ENCODE assay signal across 8 mouse cellular contexts in genomic region chr8:109693146-109693900, GRCm38 (mm10). TPM values are rescaled to one million over a fixed set of nuclear protein-coding genes. Genes with fewer than 3 reads are reported as not detected.
A peak's percentile ranks its signal among the peaks of the same experiment; 100 is the strongest.
DNase-seq lines count a peak whose midpoint lies in the region; ATAC-seq lines count a peak whose summit lies in the region.

Gene Ist1 (minus strand): TSS chr8:109693260.

- no peaks in the 10 kb centered on the region for H3K36me3 ChIP-seq in hindbrain, embryonic 14.5 days (replicated peaks; ENCODE audit: control insufficient read depth, insufficient read depth)

- no peaks in the 10 kb centered on the region for H3K27me3 ChIP-seq in hindbrain, embryonic 14.5 days (ENCODE audit: control insufficient read depth, insufficient read depth, low read length)

- peak; percentile 98 for DNase-seq in R1 (ENCODE audit: low read depth, low spot score)
- peak; percentile 98 to 99 for DNase-seq in cerebellum, postnatal 25 days
- DNase-seq in frontal cortex, postnatal 25 days (ENCODE audit: low spot score in 2 of 2): peak; percentile 96
- peak; percentile 100 for DNase-seq in hindbrain, embryonic 14.5 days (ENCODE audit: low spot score)
- peak; percentile 97 for DNase-seq in layer of hippocampus, postnatal 36 days
- DNase-seq in lung, postnatal 36 days: peak; percentile 99
- DNase-seq in retina, postnatal 1 day: peak; percentile 99
- peak; percentile 96 to 97 for DNase-seq in urinary bladder, adult 18-20 months (ENCODE audit: low spot score in 2 of 2)

- peak within 1 kb of the TSS; percentile 82 for H3K27ac ChIP-seq in hindbrain, embryonic 14.5 days

- peak within 1 kb of the TSS; percentile 90 for H3K4me2 ChIP-seq in hindbrain, embryonic 14.5 days (replicated peaks)

- no peaks in the 10 kb centered on the region for H3K9me3 ChIP-seq in hindbrain, embryonic 14.5 days (ENCODE audit: control insufficient read depth, low read length)

- H3K4me3 ChIP-seq in hindbrain, embryonic 14.5 days (replicated peaks; ENCODE audit: low read length): peak within 1 kb of the TSS; percentile 94

- H3K4me1 ChIP-seq in hindbrain, embryonic 14.5 days (replicated peaks; ENCODE audit: control insufficient read depth, insufficient read depth, low read length): peaks cover 27% of the 10 kb centered on the region

- peak; percentile 98 for ATAC-seq in hindbrain, embryonic 14.5 days (ENCODE audit: low FRiP score)

- H3K9ac ChIP-seq in hindbrain, embryonic 14.5 days: peak within 1 kb of the TSS; percentile 90

- WGBS in hindbrain, embryonic 14.5 days: under 1% methylated on average over 57 of the region's 57 CpGs

RNA-seq across cellular contexts. Expression of gene Ist1, which starts in this region (rescaled TPM):
- 154 and 164 TPM in 2 replicates for polyA plus RNA-seq in hindbrain, embryonic 14.5 days (2014; fragmentation: Nextera tagmentation; extraction: Ambion mirVana)
- total RNA-seq in layer of hippocampus, postnatal 36 days (2021): 10 to 100 TPM; 93.2 to 94.0 TPM

Comparison
In these comparisons a context has a peak if more than half of its experiments do, and no peak if none do; other contexts are left out.
1. Peak in every context shown above with its lines: DNase-seq, ATAC-seq, H3K4me3 ChIP-seq and H3K27ac ChIP-seq.